Mouse (Mus musculus) heart, embryonic 15.5 days (tissue): ENCODE results near the gene Mgrn1. TPM values are rescaled to one million over a fixed set of nuclear protein-coding genes. Genes with fewer than 3 reads are reported as not detected.

ENCODE experiments used
- ATAC-seq: fragments of 200-750 bp; cut with Nextera tagmentation; replicated peaks from 2 replicates; pipeline ENCODE4 v1.8.0; 2017; ENCODE audit warnings: low read depth, moderate TSS enrichment; ENCODE audit not compliant: insufficient number of reproducible peaks, insufficient read depth, low FRiP score
- H3K27ac ChIP-seq: fragments of 300-500 bp; sonication (generic); 2 replicates; pipeline ENCODE4 v1.5.1; 2015; ENCODE audit warnings: mild to moderate bottlenecking, inconsistent platforms
- H3K27me3 ChIP-seq: fragments of 300-500 bp; sonication (generic); 2 replicates; pipeline ENCODE4 v1.6.1; 2015; ENCODE audit warnings: inconsistent platforms
- H3K36me3 ChIP-seq: fragments of 300-500 bp; sonication (generic); 2 replicates; pipeline ENCODE4 v1.6.1; 2015; ENCODE audit warnings: mild to moderate bottlenecking, inconsistent platforms
- H3K4me1 ChIP-seq: fragments of 300-500 bp; sonication (generic); replicated peaks from 2 replicates; pipeline ENCODE4 v1.6.1; 2015; ENCODE audit warnings: inconsistent platforms
- H3K4me2 ChIP-seq: fragments of 300-500 bp; sonication (generic); 2 replicates; pipeline ENCODE4 v1.6.1; 2015; ENCODE audit warnings: inconsistent platforms, mild to moderate bottlenecking, moderate library complexity
- H3K4me3 ChIP-seq: fragments of 300-500 bp; sonication (generic); 2 replicates; pipeline ENCODE4 v1.5.1; 2015; ENCODE audit warnings: mild to moderate bottlenecking, inconsistent platforms
- H3K9ac ChIP-seq: fragments of 300-500 bp; sonication (generic); 2 replicates; pipeline ENCODE4 v1.6.1; 2015; ENCODE audit warnings: mild to moderate bottlenecking, inconsistent platforms
- H3K9me3 ChIP-seq: fragments of 300-500 bp; sonication (generic); replicated peaks from 2 replicates; pipeline ENCODE4 v1.6.1; 2016; ENCODE audit warnings: inconsistent platforms
- WGBS: fragments of 180-500 bp; shearing (Covaris S2); methylation state at CpG from one replicate; pipeline ENCODE4 v1.1.7; 2015; ENCODE audit warnings: mixed read lengths; 5-methylcytosine and 5-hydroxymethylcytosine counted together
- polyA plus RNA-seq: library from polyadenylated mRNA; unstranded; fragments of >200 nt; fragmentation: Nextera tagmentation; extraction: Ambion mirVana; gene quantifications from 2 replicates; pipeline ENCODE4 v1.2.1, GENCODE M21; 2015

The Mgrn1 gene
- polyA plus RNA-seq, 1 experiment from 2014 or later, result 101 TPM

- no peak for ATAC-seq
- Histone ChIP-seq H3K4me1 (peaks cover 2% of the 10 kb centered on the region; the same call in 1 of the 2 replicates), H3K27ac (no peak overlapping the region), H3K27me3 (no peaks in the 10 kb centered on the region), H3K36me3 (peaks cover 81% of the 10 kb centered on the region), H3K9me3 (no peaks in the 10 kb centered on the region), H3K9ac (no peak overlapping the region), H3K4me2 (no peak overlapping the region), H3K4me3 (no peak overlapping the region)
- 69% methylated on average over 4 of the region's 4 CpGs for WGBS
These were observed 59.4 kb downstream of the Mgrn1 start for GRCm38 (mm10) chr16:4945415-4945814.

DNA sequence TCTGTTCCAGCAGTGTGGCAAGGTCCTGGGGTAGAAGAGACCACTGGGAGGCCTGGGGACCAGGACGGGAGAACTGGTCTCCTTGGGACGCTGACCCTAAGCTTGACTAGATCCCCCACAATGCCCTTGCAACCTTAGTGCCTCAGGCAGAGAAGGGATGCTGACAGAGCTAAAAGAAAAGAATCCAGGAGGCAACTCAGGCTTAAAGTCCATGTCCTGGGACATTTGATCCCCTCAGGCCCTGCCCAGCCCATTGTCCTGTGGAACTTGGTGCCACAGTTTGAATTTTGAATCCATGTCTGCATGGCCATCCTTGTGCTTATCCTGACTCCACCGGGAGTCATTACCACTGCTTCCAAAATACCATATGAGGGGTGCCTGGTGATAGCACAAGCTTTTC is 60.1 kb downstream of the Mgrn1 start:
- no peaks in the 10 kb centered on the region for H3K4me1 ChIP-seq
- no peak for ATAC-seq
- H3K36me3 ChIP-seq, result peaks cover 82% of the 10 kb centered on the region
- no peaks in the 10 kb centered on the region for H3K27me3 ChIP-seq
- no peak overlapping the region for H3K4me3 ChIP-seq
- no peaks in the 10 kb centered on the region for H3K9me3 ChIP-seq
- no peak overlapping the region for H3K4me2 ChIP-seq
- WGBS, result 88% methylated on average over 3 of the region's 3 CpGs
- no peak overlapping the region for H3K9ac ChIP-seq
- H3K27ac ChIP-seq, result no peak overlapping the region

DNA sequence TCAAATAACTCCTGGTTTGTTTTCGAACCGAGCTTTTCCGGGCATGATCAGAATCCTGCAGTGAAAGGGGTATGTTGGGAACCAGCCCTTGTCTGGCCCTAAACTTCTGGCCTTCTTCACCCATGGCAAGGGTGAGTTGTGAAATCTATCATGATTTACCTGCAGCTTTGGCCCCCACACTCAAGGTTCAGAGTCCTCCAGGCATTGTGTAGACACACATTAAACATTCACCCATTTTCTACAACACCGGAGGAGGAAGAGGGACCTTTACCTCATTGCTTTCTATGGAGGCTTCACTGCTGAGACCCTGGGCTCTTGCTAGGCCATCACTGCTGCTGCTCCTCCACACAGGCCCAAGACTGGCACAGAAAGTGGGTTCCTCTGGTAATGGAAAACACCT is 61.3 kb downstream of the Mgrn1 start:
- Histone ChIP-seq H3K9ac (no peak overlapping the region), H3K9me3 (no peaks in the 10 kb centered on the region), H3K4me2 (no peak overlapping the region), H3K4me3 (no peak overlapping the region), H3K27ac (no peak overlapping the region), H3K36me3 (peaks cover 81% of the 10 kb centered on the region), H3K4me1 (no peaks in the 10 kb centered on the region), H3K27me3 (no peaks in the 10 kb centered on the region)
- 85% methylated on average over 4 of the region's 4 CpGs for WGBS
- no peak for ATAC-seq

- H3K4me3 ChIP-seq, result no peak overlapping the region
- no peak overlapping the region for H3K27ac ChIP-seq
- no peaks in the 10 kb centered on the region for H3K4me1 ChIP-seq
- no peak for ATAC-seq
- no peak overlapping the region for H3K9ac ChIP-seq
- no peaks in the 10 kb centered on the region for H3K9me3 ChIP-seq
- H3K27me3 ChIP-seq, result no peaks in the 10 kb centered on the region
- WGBS, result 89% methylated on average over 3 of the region's 3 CpGs
- H3K4me2 ChIP-seq, result no peak overlapping the region
- H3K36me3 ChIP-seq, result peaks cover 52% of the 10 kb centered on the region
These were observed 70.6 kb downstream of the Mgrn1 start for GRCm38 (mm10) chr16:4956609-4957008.

- no peak overlapping the region for H3K4me2 ChIP-seq
- 86% methylated on average over 3 of the region's 3 CpGs for WGBS
- ATAC-seq, result no peak
- no peak overlapping the region for H3K4me3 ChIP-seq
- no peaks in the 10 kb centered on the region for H3K27me3 ChIP-seq
- H3K4me1 ChIP-seq, result peaks cover 1% of the 10 kb centered on the region
- H3K36me3 ChIP-seq, result peaks cover 44% of the 10 kb centered on the region
- no peak overlapping the region for H3K27ac ChIP-seq
- no peak overlapping the region for H3K9ac ChIP-seq
- no peaks in the 10 kb centered on the region for H3K9me3 ChIP-seq
These were observed 71.4 kb downstream of the Mgrn1 start for GRCm38 (mm10) chr16:4957446-4957845.

GRCm38 (mm10) chr16:4960260-4960659 is 74.2 kb downstream of the Mgrn1 start:
- H3K27me3 ChIP-seq, result no peaks in the 10 kb centered on the region
- no peak for ATAC-seq
- H3K4me3 ChIP-seq, result no peak overlapping the region
- WGBS, result 87% methylated on average over 8 of the region's 8 CpGs
- H3K36me3 ChIP-seq, result peaks cover 17% of the 10 kb centered on the region
- no peak overlapping the region for H3K4me2 ChIP-seq
- H3K27ac ChIP-seq, result no peak overlapping the region; the same call in 1 of the 2 replicates
- no peak overlapping the region for H3K9ac ChIP-seq
- no peaks in the 10 kb centered on the region for H3K9me3 ChIP-seq
- peaks cover 15% of the 10 kb centered on the region for H3K4me1 ChIP-seq

GRCm38 (mm10) chr16:4963346-4963745 is 77.3 kb downstream of the Mgrn1 start:
- Histone ChIP-seq H3K9me3 (no peaks in the 10 kb centered on the region), H3K4me2 (peak overlapping the region; percentile 89), H3K4me1 (peaks cover 19% of the 10 kb centered on the region), H3K4me3 (peak overlapping the region; percentile 100), H3K27ac (no peak overlapping the region; the same call in 1 of the 2 replicates), H3K27me3 (no peaks in the 10 kb centered on the region), H3K36me3 (no peaks in the 10 kb centered on the region; the same call in 1 of the 2 replicates), H3K9ac (peak overlapping the region; percentile 94)
- ATAC-seq, result no peak
- 44% methylated on average over 9 of the region's 9 CpGs for WGBS

GRCm38 (mm10) chr16:4963797-4964709 is 78.0 kb downstream of the Mgrn1 start, which contains the start of gene Anks3:
Gene Anks3, minus strand, starts transcription at chr16:4964205.
- H3K4me2 ChIP-seq, result peak within 1 kb of the TSS; percentile 89
- ATAC-seq, result peak; percentile 96
- under 1% methylated on average over 76 of the region's 76 CpGs for WGBS

DNA sequence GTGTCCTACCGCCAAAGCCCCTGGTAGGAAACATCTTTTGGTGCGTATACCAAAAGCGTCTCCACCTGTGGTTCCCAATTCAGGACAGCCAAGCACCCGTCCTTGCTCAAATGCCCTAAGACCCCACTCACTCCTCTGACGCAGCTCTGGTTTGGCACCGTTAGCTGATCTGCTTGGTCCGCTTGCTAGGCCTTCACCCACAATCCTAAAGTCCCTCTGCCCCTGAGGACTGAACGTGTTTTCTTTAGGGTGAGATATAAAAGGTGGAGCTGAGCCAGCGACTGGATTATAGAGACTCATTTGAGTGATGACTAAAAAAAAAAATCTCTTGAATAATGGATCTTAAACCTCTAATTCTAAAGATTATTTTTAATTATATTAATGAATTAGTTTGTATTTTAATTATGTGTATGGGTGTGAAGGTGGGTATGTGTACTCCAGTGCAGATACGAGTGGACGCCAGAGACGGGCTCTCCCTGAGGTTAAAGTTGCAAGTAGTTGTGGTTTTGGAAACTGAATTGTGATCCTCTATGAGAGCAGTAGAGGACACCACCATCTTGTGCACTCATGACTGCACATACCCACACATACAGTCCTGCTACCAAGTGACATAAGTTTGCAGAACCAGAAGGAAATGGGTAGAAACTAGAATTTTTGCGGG is 78.8 kb downstream of the Mgrn1 start:
- Histone ChIP-seq H3K27ac (peak overlapping the region; percentile 86), H3K9ac (peak overlapping the region; percentile 94), H3K9me3 (no peaks in the 10 kb centered on the region), H3K36me3 (no peaks in the 10 kb centered on the region; the same call in 1 of the 2 replicates), H3K4me2 (peak overlapping the region; percentile 89), H3K4me1 (peaks cover 19% of the 10 kb centered on the region), H3K4me3 (peak overlapping the region; percentile 100), H3K27me3 (no peaks in the 10 kb centered on the region)
- ATAC-seq, result 0 out of 2 replicates have a peak, but pooled peaks have one; percentile 2
- 18% methylated on average over 13 of the region's 13 CpGs for WGBS

More at GRCm38 (mm10) chr16:4963797-4964709, 78.0 kb downstream of the Mgrn1 start, which contains the start of gene Anks3:
- Histone ChIP-seq H3K36me3 (no peaks in the 10 kb centered on the region; the same call in 1 of the 2 replicates), H3K4me1 (peaks cover 19% of the 10 kb centered on the region), H3K9ac (peak within 1 kb of the TSS; percentile 94), H3K9me3 (no peaks in the 10 kb centered on the region), H3K4me3 (peak within 1 kb of the TSS; percentile 100), H3K27me3 (no peaks in the 10 kb centered on the region), H3K27ac (peak within 1 kb of the TSS; percentile 86)

DNA sequence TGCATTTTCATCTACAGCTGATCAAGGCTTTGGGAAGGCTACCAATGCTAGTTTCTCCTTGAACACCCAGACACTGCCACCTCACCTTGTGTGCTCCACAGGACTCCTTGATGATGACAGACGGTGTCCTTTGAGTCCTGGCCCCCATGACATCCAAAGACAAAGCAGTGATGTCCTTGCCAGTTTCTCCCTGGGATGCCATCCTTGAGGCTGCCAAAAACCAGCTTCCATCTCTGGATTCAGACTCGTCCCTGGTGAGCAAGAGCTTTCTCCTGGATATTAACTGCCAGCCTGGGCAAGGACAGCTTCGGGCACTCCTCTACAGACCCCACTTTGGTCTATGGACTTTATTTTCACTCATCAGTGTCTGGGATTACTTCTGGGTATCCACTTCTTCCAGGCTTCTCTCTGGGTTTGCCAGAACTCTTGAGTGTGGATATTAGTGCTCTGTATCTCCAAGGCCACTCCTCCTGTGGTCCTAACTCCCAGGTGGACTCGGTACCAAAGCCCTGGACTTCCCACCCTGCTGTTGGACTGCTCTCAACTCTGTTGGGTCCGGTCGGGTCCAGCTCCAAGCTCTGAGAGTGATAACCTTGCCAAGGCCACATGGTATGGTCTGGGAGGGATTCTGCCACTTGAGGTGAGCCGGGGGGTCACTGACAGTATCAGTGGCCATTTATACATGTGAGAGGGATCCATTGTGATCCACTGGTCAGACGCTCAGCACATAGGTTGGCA is 79.5 kb downstream of the Mgrn1 start:
- no peak for ATAC-seq
- Histone ChIP-seq H3K4me2 (peak overlapping the region; percentile 89; the same call in 1 of the 2 replicates), H3K9ac (no peak overlapping the region), H3K27me3 (no peaks in the 10 kb centered on the region), H3K4me3 (peak overlapping the region; percentile 100; the same call in 1 of the 2 replicates), H3K36me3 (no peaks in the 10 kb centered on the region; the same call in 1 of the 2 replicates), H3K9me3 (no peaks in the 10 kb centered on the region), H3K4me1 (peaks cover 19% of the 10 kb centered on the region), H3K27ac (no peak overlapping the region)
- WGBS, result 87% methylated on average over 8 of the region's 8 CpGs

- no peaks in the 10 kb centered on the region for H3K36me3 ChIP-seq
- no peaks in the 10 kb centered on the region for H3K9me3 ChIP-seq
- H3K4me1 ChIP-seq, result peaks cover 14% of the 10 kb centered on the region
- no peaks in the 10 kb centered on the region for H3K27me3 ChIP-seq
- ATAC-seq, result no peak
- H3K27ac ChIP-seq, result no peak overlapping the region
- H3K4me3 ChIP-seq, result no peak overlapping the region
- no peak overlapping the region for H3K4me2 ChIP-seq
- H3K9ac ChIP-seq, result no peak overlapping the region
- WGBS, result 71% methylated on average over 3 of the region's 3 CpGs
These were observed 82.4 kb downstream of the Mgrn1 start for GRCm38 (mm10) chr16:4968426-4968825.
